Mouse (Mus musculus): ENCODE results near the gene Gm20388.
A peak's percentile ranks its signal among the peaks of the same experiment; 100 is the strongest.

Gene Gm20388

DNA sequence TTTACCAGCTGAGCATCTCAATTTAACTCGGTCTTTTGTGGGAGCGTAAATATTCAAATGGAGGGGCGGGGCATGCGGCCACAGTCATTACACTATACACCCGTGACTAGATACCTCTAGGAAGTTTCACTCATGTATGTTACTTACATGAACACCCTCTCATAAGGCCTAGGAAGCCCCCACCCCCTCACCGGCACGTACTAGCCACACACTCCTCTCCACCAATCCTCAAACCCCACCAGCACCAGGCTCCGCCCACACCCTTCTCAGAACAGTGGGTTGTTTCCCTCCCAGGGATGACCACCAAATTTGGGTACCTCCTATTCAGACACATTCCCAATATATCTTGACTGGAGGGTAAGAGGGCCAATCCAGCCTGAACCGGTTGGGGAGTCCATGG lies 696.8 kb downstream of the Gm20388 start:
- peak; percentile 27 for DNase-seq (ENCODE audit: low read depth)

DNA sequence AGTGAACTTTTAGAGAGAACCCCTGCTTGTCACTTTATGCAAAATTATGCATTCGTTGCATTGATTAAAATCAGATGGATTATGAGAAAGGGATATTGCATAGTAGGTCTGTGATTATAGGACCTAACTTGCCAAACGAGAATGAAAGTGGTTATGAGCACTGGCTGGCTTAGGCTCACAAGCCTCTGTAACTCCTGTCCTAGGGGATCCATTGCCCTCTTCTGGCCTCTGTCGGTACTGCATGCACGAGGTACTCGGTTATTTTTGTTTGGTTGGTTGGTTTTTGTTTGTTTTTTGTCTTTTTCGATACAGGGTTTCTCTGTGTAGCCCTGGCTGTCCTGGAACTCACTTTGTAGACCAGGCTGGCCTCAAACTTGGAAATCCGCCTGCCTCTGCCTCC lies 697.2 kb downstream of the Gm20388 start:
- peak; percentile 87 for DNase-seq (ENCODE audit: low read depth)

DNA sequence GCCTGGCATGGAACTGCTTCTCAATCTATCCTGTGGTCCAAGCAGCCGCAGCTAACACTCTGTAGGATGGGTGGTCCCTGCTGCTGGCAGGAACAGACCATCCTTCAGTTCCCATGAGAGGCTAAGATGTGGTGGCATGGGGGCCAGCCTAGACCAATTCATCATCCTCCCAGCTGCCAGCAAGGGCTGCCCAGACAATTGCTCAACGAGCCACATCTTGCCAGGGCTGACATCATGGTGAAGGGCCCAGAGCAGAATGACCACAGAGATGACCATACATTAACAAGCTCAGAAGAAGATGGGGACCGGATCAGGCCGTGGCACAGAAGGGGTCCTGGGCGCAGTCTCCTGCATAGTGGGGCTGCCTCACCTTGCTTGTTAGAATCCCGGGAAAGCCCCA lies 700.2 kb downstream of the Gm20388 start:
- DNase-seq (ENCODE audit: low read depth): no peak

DNA sequence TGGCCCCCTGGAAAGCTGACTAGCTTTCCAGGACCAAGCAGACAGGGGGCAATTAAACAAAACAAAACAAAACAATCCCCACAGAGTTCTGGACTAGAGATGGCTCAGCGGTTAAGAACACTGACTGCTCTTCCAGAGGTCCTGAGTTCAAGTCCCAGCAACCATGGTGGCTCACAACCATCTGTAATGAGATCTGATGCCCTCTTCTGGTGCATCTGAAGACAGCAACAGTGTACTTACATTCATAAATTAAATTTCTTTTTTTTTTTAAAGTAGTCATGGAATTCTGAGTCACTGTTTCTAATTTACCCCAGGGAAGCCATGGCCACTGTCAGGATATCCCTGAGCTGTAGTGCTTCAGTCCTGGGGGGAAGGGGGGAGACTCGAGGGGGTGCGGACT lies 703.9 kb downstream of the Gm20388 start:
- no peak for DNase-seq (ENCODE audit: low read depth)

DNA sequence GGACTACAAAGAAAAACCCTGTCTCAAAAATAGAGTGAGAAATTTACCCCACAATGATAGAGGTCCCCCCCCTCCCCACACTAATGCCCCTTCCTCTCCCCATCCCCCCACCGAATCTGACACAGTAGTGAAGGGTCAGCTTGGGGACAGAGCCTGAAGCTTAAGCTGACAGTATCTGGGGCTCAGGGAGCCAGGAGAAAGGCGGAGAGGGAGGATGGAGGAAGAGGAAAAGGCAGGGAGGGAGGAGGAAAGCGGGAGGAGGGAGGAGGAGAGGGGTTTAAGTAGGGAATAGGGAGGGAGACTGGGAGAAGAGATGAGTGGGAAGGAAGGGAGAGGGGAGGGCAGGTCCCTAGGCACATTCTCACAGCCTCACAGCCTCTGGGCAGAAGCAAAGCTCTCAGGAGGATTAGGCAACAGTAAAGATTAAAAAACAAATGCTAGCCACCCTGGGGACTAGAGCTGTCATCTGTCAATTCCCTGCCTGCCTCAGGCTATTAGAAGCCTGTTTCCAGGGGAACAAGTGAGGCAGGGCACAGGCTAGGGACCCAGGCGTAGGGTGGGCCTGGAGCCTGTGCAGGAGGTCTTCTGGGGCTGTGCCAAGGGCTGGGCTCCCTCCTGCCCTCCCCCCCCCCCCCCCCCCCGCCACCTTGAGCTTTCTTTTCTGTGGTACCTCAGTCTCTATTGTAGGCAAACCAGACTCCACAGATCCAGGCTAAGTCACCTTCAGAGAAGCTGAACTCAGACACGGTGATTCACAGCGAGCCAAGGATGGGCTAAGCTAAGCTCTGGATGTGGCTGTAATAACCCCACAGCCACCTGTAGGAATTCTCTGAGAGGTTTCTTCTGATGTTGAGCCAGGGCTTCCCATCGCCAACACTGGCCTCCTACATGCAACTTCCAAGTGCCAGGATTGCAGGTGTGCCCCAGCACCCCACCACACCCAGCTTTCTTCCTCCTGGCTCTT lies 706.3 kb downstream of the Gm20388 start:
- DNase-seq (ENCODE audit: low read depth): peak; percentile 55

DNA sequence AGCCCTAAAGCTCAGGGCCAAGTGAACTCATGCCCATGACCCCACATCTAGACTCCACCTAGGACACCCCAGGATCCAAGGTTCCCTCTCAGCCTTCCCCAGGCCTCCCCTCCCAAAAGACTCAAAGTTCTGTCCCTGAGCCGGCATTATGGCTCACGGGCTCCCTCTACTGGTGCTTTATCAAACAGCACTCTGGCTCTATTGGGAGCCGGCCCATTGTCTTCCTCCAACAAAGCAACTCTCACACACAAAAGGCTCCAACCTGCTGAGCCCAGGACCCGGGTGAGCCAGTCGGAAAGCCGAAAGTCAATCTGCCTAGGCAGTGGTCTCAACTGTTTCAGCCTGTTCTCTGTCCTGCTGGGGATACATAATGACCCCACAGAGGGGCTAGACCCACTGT lies 707.5 kb downstream of the Gm20388 start:
- peak; percentile 82 for DNase-seq (ENCODE audit: low read depth)

DNA sequence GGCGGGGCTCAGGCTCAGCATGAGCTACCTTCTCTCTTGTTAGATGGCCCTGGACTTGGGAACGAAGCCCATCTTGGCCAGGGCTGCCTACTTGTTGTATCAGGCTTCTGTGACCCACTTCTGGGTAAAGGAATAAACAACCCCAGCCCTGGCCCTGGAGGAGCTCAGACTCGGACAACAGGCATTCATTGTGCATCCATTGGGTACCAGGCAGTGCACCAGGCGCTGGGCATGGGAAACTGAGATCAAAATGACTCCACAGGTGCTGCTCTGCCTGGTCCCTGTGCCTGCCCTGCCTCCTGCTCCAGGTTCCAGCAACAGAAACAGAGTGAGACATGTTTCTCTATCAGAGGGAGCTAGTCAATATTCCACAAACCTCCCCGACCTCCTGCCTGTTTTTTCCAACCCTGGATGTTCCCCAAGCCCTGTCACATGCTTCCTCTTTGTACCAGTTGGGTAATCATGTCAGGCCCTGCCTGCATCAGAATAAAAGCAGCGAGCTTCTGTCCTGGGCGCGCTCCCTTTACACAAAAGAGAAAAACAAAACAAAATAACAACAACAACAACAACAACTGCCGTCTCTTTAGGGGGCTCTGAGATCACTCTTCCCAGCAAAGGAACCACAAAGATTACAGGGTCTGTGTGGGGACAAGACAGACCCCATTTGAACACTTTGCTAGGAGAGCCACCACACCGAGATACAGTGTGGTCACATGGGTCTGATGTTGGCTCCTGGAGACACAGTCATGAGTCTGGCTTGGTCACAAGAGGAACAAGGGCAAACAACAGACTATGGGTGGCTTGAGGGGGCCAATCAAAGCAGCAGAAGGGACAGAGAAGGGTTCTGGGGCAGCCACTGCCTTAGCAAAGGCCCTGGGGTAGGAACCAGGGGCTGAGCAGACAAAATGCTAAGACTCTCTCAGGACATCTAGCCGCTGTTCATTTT lies 708.9 kb downstream of the Gm20388 start:
- no peak for DNase-seq (ENCODE audit: low read depth)

DNA sequence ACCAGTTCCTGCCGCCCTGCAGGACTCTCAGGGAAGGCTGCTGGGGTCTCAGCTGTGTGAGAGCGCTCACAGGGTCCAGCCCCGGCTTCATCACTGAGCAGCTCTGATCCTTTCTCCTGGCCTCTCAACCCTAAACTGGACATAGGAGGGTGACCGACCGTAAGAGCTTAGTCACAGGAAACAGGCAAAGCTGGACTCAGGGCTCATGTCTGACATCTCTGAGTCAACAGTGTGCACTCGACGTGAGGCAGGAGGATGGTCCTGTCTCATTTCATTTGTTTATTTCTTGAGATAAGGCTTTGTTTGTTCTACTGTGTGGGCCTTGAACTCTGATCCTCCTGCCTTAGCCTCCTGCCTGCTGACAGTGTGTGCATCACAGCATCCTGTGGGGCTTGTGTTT lies 709.8 kb downstream of the Gm20388 start:
- DNase-seq (ENCODE audit: low read depth): no peak

DNA sequence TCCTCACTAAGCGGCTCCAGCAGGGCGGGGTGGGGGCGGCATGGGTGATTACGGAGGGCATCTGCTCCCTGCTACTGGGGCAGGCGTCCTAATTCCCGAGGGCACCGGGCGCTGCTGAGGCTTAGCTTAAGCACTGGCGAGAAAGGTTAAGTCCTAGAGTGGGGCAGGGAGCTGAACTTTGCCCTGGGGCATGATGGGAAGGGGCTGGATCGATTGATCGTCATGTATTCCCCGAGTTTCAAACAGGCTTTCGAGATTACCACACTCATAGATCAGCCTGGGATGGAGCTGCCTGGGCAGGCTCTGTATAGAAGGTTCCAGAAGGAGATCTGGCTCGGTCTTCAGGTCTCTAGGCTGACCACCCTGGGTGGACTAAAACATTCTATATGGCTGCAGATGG lies 711.5 kb downstream of the Gm20388 start:
- no peak for DNase-seq (ENCODE audit: low read depth)

DNA sequence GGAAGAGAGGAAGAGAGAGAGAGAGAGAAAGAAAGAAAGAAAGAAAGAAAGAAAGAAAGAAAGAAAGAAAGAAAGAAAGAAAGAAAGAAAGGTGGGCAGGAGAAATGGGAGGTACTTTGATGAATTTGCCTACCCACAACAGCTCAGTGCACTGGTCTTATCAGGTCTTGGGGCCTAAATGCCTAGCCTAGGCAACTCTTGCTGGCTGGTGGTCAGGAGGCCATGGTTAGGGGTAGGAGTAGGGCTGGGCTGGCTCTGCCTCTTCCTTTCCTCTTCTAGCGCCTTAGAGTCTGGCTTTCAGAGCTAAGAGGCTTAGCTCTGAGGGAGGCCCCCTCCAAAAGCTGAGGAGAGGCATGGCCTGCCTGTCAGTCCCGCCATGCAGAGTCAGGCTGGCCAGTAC lies 713.0 kb downstream of the Gm20388 start:
- no peak for DNase-seq (ENCODE audit: low read depth)

DNA sequence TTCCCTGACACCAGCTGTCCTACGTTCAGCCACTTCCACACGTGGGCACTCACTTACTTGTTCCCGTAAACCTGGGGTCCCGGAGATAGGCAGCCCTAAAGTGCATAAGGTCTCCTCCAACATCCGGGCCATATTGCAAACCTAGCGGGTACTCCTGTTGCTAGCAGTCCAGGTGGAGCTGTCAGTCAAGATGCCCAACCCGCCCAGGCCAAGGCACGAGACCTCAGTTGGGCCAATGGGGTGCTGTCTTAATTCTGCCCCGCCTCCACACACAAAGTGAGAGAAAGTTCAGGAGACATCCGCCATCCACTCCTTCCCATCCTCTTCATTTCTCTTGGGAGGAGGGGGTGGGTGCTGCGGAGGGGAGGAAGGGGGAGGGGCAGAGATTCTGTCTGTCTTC lies 715.8 kb downstream of the Gm20388 start:
- DNase-seq (ENCODE audit: low read depth): no peak

DNA sequence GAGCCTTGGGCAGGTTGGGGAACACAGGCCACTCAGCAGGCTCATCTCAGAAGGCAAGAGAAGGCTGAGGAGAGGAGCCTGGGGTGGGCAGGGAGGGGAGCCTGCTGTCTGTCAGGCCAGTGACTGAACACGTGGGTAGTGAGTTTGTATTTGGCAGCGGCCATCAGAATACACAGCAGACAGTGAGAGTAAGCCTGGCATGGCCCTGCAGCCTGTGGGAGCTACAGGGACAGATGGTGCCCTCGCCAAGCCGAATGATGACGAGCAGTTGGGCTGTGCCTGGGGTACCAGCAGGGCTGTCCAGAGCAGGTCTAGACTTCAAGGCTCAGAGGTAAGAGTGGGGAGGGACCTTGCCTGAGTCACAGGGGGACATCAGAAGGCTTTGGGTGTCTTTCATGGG lies 716.7 kb downstream of the Gm20388 start:
- DNase-seq (ENCODE audit: low read depth): no peak

DNA sequence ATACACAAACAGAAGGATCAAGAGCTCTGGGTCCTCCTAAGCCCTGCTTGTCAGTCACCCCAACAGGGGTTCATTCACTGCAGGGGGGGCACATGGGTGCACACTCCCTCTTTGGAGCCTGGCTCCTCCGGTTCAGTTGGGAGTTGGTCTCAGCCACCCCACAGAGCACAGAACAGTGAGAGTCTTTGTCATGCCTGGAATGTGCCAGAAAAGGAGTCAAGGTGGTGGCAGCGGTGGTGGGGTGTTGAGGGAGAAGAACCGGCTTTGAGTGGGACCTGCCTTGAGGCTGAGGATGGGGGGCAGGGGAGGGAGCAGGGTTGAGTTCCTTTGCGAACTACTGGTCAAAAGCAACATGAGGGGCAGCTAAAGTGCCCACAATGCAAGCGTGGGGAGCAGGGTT lies 719.4 kb downstream of the Gm20388 start:
- no peak for DNase-seq (ENCODE audit: low read depth)

DNA sequence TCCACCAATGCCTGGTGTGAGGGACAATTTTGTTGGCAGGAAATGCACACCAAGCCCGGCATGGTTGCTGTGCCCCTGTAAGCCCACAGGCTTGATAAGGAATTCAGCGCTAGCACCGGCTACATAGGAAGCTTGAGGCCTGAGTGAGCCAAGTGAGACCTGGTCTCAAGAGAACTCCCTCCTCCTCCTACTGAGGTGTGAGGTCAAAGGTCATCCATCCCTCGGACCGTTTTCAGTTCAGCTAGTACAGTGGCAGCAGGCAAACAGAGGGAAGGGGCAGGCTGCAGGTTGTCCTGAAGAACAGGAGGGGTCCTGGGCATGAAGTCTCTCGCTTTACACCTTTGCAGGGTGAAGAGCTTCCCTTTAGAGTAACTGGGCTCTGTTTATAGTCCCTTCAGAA lies 720.2 kb downstream of the Gm20388 start:
- no peak for DNase-seq (ENCODE audit: low read depth)

DNA sequence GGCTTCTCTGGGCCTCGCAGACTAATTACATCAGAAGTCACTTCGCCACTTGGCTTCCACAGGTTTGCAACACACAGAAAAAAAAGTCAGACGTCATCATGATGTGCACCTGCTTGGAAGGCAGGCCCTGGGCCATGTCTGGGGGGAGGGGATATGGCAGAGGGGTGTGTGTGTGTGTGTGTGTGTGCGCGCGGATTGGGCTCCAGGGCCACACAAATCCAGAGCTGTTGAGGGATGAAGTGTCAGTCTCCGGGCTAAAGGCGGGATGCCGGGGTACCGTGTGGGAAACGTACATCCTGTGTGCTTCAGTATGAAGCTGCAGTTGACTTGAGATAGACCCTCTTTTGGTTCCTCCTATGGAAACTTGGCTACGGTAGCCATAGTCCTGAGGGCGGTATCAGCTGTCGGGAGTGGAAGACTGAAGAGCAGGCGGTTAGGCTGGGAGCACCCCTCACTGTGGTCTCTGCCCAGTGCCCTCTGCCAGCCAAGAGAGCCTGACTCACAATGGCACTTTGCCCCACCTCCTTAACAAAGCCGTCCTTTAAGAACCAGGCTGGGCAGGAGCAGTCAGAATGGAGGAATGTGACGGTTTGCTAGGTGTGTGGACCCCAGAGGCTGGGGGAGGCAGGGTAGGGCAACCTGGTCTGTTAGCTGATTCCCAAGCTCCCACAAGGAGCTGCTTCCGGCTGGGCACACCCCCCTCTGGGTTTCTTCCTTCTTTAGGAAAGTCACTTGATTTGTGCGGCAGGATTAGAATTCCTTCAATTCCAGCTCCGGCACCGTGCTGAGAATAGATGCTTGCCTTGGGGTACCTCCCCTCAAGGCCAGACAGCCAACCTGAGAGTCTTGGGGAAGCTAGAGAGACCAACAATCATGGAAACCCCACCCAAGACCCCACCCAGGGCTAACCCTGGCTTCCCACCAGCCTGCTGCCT lies 721.1 kb downstream of the Gm20388 start:
- DNase-seq (ENCODE audit: low read depth): peak; percentile 45

DNA sequence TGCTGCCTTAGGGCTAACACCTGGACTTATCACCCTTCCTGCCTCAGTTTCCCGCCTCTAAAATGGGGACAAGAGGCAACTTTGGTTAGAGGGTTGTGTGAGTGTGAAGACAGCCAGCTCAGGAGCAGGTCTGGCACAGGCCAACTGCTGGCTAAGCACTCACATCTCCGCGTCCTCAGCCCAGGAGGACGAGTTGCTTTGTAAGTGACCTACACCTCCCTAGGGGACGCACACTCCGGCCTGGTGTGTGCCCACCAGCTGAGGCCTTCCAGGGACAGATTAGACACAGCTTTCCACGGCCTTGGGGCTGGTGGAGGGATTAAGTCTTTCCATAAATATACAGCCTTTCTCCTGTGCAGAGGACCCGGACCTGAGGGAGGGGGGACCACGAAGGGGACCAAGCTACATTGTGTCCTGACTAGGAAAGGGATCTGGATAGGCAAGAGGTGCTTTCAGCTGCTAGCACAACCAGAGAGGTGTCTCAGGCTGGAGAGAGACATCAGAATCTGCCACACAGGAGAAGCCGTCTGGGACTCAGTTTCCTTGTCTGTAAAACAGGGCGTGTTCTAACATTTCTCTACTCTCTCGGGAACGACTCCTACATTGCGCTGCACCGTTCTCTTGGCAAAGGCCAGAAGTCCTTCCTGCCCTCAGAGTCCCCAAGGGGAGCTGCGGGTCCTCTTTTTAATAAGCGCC lies 722.5 kb downstream of the Gm20388 start:
- no peak for DNase-seq (ENCODE audit: low read depth)

DNA sequence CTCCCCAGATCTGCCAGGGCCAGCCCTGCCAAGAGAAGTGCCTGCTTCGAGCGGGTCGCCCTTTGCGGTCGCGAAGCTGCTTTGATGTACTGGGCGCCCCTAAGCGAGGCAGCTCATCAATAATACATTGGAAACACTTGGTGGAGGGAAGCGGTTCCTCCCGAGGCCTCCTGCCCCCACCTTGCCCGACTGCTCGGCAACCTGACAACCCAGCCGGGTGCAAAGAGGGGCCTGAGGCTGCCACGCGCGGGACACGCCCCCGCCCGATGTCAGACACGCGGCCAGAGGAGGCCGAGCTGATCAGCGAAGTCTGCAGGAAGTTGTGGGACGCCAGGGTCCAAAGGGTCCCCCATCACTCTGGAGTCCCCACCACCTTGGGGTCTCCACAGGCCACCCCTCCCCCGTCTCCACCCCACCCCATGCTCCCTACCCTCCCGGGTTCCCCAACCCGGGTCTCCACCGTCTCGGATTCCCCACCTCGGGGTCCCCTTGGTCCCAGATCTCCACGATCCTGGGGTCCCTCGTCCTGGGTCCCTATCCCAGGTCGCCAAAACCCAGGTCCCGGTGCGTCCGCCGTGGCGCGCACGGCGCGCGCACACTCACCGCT lies 723.1 kb downstream of the Gm20388 start:
- DNase-seq (ENCODE audit: low read depth): no peak

DNA sequence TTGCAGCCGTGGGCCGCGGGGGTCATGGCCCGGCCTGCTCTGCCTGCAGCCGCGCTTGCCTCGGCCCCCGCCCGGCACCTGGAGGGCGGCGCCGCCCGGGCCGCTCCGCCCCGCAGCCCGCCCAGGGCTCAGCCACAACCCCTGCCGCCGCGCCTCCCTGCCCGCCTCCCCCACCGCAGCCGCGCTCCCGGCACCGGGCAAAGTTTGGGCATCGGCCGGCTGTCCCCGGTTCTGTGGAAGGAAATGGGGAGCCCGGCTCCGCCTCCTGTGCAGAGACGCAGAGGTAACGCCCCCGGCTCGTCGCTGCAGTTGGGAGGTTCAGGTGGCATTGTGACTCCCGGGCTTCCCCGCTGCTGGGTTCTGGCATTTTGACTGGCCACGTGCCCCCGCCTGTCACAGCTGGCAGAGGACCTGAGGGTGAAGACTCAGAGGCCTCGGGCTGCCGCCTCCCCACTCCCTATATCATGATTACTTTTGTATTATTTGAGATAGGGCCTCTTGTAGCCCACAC lies 723.7 kb downstream of the Gm20388 start:
- peak; percentile 28 for DNase-seq (ENCODE audit: low read depth)

DNA sequence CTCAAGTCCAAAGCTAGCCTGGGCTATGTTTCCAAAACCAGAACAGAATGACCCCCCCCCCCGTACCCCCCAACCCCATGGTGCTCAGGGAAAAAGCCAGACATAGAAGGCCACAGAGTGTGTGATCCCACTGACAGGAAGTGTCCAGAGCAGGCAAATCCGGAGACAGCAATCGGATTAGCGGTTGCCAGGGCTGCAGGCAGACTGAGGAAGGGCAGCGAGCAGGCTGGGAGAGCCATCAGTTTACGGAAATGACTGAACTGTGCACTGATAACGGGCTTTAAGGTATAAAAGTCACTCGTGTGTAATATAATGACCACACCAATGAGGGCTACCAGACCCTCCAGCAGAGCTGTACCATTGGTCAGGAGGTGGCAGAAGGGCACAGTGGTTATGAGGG lies 730.6 kb downstream of the Gm20388 start:
- DNase-seq (ENCODE audit: low read depth): no peak

DNA sequence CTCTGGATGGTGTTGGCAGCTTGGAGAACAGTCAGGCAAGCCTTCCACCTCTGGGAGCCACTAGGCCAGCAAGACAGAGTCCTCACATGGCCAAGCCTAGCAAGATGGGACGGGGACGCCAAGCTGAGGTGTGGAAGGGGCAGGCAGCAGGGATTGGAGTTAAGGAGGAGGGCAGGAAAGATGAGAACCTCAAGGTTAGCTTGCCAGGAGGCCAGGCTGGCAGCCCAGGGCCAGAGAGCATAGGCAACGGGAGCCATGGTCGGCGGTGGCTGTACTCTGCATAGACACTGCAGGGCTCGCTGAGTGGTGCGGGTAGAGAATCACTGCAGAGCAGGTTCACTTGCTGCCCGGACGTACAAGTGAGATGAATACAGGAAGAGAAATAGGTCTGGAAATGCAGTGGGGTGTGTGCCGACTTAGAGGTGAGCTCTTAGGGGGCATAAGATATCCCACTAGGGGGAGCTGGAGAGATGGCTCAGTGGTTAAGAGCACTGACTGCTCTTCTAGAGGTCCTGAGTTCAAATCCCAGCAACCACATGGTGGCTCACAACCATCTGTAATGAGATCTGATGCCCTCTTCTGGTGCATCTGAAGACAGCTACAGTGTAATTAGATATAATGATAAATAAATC lies 731.5 kb downstream of the Gm20388 start:
- DNase-seq (ENCODE audit: low read depth): no peak

All from NIH3T3 (cell line).